Mouse (Mus musculus) cerebellum, postnatal 14 days (tissue): ENCODE measurements at regions not wholly inside any gene's neighbourhood (a gene's known extent, or its start where the extent isn't known, plus 50 kb on each side); places are given as distances from the start of the nearest gene placed in this dataset.

Experiments
- DNase-seq, 2 experiments: peaks; one replicate each; pipeline ENCODE4 v3.0.0; 2021; ENCODE audit warnings: mixed read lengths in 2 of 2

DNA sequence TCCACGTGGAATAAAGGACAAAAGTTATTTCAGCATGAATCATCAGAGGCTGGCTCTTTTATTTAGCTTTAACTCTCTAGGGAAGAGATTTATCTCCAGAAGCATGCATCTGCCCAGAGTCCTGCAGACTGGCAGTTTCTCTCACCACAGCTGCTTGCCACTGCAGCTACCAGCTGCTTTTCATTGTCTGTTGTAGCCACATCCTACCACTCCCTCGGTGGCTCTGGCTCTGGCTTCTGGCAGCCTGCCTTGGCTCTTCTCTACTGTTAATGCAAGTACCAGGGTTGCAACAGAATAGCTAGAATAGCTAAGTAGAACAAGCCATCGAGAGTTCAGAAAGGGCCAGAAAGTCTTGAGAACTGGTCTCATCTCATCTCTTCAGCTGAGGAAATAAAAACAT lies 1014.2 kb downstream of the Nsun3 start:
- DNase-seq: peak in 1 of 2 experiments; percentile 1

DNA sequence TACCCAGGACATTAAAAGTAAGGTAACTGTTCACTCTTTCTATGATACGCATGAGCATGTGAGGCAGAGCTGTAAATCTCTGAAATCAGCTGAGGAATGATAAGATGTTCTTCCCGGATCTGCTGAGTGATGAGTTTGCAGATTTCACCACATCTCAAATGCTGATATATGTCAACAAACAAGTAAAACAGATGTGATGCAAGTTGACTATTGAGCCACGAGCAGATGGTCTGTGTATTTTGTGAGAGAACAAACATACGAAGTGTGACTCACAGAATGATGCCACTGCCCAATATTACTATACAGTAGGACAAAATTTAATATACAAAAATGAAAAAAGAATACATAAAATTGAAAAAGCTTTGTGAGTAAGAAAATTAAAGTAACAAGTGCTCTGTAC lies 1058.9 kb downstream of the Nsun3 start:
- DNase-seq: no peak
